Mouse (Mus musculus): Measurements from ENCODE around the gene Babam2. TPM values are rescaled to one million over a fixed set of nuclear protein-coding genes. Genes with fewer than 3 reads are reported as not detected.

Babam2 gene
- total RNA-seq (2014; fragmentation: Nextera tagmentation) = 81.3 and 123 TPM in 2 replicates
- 47.7 and 63.9 TPM in 2 replicates for total RNA-seq (2017)

DNA sequence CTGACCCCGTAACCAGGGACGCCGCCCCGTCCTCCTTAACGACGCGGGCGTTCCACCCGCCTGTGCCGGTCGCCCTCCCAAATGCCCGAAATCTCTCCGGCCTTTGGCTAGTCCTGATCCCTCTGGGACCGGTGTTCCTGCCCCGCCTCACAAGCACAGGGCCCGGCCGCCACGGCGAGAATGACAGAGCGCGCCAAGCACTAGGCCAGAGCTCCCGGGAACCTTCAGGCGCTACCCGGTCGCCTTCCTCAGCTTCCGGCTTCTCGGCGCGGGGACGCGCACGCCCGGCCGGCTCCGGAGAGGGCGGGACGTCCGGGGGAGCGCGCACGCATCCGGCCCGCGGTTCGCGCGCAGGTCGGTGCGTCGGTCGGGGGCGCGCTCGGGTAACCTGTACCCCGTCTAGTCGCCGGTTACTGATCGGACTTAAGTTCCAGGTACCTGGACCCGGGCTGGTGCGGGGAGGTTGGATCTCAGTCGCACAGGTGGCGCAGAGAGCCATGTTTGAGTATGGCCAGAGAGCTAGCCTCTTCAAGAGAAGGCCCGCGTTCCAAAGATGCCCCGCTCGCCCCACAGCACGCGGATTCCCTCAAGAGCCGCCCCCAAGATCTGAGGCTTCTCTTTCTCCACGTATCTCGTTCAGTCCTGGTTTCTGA lies at the start of gene Babam2:
TSS of gene Babam2 (plus strand) at position 41 of the 653 bp plus-strand sequence.
- ATAC-seq (replicated peaks; ENCODE audit: poor library complexity, severe bottlenecking) = peak; percentile 69

GRCm38 (mm10) chr5:31650518-31651288 lies 46.8 kb upstream of the Babam2 start:
- ATAC-seq (replicated peaks; ENCODE audit: poor library complexity, severe bottlenecking) = peak; percentile 82

DNA sequence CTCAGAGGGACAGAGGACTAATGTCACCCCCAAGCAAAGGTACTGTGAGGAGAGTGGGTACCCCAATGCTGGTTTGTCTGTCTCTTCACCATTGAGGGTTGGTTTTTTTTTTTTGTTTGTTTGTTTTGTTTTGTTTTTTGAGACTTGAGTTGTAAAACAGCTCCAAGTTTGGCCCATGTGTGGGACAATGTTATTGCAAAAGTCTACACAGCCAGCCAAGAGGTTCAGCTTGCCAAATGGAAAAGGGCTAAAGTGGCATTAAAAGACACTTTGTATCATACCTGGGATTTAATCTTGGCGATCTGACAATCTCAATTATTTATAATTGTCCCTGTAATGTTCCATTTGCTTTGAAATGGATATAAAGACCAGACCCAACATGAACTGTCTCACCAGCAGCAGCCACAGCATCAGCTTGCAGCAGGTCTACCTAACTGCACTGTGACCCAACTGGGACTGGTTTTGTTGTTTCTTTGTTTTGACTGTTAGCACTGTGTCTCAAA lies 41.7 kb upstream of the Babam2 start:
- no peak for ATAC-seq (replicated peaks; ENCODE audit: poor library complexity, severe bottlenecking)

DNA sequence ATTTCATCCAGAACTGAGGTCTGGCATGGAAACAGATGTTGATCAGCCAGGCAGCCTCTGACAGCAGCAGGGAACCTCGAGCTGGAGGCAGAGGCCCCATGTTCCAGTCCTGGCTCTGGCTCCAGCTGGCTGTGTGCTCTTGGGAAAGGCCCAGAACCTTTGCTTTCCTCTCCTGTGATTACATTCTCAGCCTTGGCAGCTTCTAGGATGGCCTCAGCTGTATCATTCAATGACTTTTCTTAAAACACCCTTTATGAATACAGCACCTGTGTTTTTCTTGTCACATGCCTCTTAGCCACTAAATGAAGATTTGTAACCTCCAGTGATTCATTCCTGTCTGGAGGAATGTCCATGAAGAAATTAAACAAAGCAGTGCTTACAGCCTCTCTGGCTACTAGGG lies 31.3 kb upstream of the Babam2 start:
- no peak for ATAC-seq (replicated peaks; ENCODE audit: poor library complexity, severe bottlenecking)

- no peak for ATAC-seq (replicated peaks; ENCODE audit: poor library complexity, severe bottlenecking)
Measured at GRCm38 (mm10) chr5:31668325-31668968, 29.0 kb upstream of the Babam2 start.

GRCm38 (mm10) chr5:31669984-31670383 lies 27.5 kb upstream of the Babam2 start:
- ATAC-seq (replicated peaks; ENCODE audit: poor library complexity, severe bottlenecking) = no peak

- ATAC-seq (replicated peaks; ENCODE audit: poor library complexity, severe bottlenecking) = peak; percentile 40; the same call in 1 of the 2 replicates
Measured at GRCm38 (mm10) chr5:31671137-31671536, 26.3 kb upstream of the Babam2 start.

- ATAC-seq (replicated peaks; ENCODE audit: poor library complexity, severe bottlenecking) = no peak
Measured at GRCm38 (mm10) chr5:31673431-31673830, 24.1 kb upstream of the Babam2 start.

GRCm38 (mm10) chr5:31678000-31678399 lies 19.5 kb upstream of the Babam2 start:
- no peak for ATAC-seq (replicated peaks; ENCODE audit: poor library complexity, severe bottlenecking)

DNA sequence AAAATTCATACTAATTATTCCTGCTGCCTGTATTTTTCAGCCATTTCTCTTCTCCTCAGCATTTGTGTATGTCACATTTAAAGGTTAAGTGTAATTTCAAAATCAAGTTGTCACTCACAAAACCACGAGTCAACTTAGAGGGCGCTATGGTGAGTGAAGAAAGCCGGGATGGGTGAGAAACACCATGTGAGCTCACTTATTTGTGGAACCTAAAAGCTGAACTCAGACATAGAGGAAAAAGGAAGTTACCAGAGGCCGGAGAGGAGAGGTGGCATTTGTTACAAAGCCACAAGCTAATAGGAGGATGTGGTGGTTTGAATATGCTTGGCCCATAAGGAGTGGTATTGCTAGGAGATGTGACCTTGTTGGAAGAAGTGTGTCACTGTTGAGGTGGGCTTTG lies 17.3 kb upstream of the Babam2 start:
- peak; percentile 56 for ATAC-seq (replicated peaks; ENCODE audit: poor library complexity, severe bottlenecking)

- no peak for ATAC-seq (replicated peaks; ENCODE audit: poor library complexity, severe bottlenecking)
Measured at GRCm38 (mm10) chr5:31682305-31682704, 15.2 kb upstream of the Babam2 start.

GRCm38 (mm10) chr5:31686040-31686439 lies 11.4 kb upstream of the Babam2 start:
- ATAC-seq (replicated peaks; ENCODE audit: poor library complexity, severe bottlenecking) = no peak

DNA sequence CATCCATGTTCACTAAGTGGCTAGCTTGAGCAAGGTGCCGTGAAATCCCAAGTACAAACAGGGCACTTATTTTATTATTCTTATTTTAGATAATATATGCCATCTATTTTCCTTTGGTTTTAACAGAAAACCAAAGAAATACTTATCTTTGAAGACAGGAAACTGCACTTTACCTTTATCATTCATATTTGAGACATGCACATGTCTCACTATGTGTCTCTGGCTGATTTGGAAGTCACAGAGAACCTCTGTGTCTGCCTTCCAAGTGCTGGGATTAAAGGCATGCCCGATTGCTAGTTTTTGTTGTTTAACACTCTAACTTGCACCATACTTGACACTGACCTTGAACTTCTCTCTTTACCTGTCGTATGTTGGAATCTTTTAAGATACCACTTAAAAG lies 9.5 kb upstream of the Babam2 start:
- no peak for ATAC-seq (replicated peaks; ENCODE audit: poor library complexity, severe bottlenecking)

GRCm38 (mm10) chr5:31693191-31693590 lies 4.3 kb upstream of the Babam2 start:
- ATAC-seq (replicated peaks; ENCODE audit: poor library complexity, severe bottlenecking) = no peak

DNA sequence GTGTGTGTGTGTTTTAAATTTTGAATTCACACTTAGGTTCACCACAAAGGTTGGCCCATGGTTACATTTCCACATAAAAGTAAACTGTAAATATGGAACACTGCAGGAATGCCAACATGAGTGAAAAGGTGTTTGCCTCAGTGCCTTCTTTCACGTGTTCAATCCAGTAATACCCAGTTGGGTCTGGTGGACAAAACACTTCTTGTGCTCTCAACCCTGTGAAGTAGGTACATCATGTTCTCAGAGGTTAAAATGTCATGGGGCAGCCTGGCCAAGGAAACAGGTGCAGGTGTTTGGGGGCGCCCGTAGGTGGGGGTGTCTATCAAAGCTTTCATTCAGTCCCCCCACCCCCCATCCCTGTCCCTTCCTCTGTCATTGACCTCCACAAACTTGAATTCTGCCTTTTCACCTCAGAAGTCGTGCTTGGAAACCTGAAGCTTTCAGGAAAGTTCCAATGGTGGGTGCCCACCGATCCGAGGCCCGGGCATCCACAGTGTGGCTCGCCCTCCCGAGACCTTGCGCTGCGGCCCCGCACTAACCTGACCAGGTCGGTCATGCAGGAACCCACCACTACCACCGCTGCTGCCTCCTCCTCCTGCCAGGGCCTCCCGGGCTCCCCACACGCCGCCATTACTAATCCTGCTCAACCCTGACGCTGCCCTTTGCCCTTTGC lies 377 bp upstream of the Babam2 start, which contains the start of gene Rbks:
TSS of gene Rbks (minus strand) at position 657 of the 673 bp plus-strand sequence.
- ATAC-seq (replicated peaks; ENCODE audit: poor library complexity, severe bottlenecking) = peak; percentile 60

DNA sequence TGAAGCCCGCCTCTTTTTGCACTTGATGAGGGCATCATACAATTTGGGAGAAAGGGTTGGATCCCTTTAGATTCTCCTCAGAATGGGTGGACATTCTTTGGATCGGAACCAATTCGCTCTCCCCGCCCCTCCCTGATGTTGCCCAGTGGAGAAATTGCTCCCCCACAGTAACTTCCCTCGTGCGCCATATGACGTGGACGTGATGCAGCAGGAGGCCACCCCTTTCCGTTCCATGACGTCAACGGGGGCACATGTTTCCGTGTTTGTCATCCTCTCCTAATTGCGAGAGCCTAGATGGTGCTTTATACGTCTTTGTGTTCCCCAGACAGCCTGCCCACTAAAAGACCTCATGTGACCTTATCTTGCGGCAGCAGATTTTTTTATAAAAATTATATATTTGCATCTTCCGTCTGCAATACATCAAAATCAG lies 828 bp downstream of the Babam2 start:
- peak; percentile 91 for ATAC-seq (replicated peaks; ENCODE audit: poor library complexity, severe bottlenecking)

- no peak for ATAC-seq (replicated peaks; ENCODE audit: poor library complexity, severe bottlenecking)
Measured at GRCm38 (mm10) chr5:31698931-31699330, 1.4 kb downstream of the Babam2 start.

DNA sequence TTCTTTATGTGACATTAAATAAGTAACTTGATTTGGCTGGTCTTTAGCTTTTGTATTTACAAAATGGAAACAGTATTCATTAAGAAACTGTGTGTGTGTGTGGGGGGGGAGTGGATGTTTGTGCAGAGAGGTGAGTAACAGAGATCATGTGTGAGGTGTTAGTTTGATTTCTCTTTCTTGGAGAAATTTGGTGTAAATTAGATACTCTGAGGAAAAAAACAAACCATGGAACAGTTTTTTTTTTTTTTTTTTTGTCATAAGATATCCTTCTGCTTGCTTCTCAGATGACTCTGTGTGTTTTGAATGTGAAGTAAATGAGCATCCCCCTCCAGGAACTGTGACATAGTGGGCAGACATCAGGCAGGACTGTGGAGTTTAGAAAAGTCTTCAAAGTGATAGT lies 1.9 kb downstream of the Babam2 start:
- ATAC-seq (replicated peaks; ENCODE audit: poor library complexity, severe bottlenecking) = no peak

- ATAC-seq (replicated peaks; ENCODE audit: poor library complexity, severe bottlenecking) = peak; percentile 44; the same call in 1 of the 2 replicates
Measured at GRCm38 (mm10) chr5:31704971-31705370, 7.5 kb downstream of the Babam2 start.

GRCm38 (mm10) chr5:31706826-31707225 lies 9.3 kb downstream of the Babam2 start:
- ATAC-seq (replicated peaks; ENCODE audit: poor library complexity, severe bottlenecking) = no peak

All from granulocyte monocyte progenitor cell, adult 5-6 weeks (primary cell).